Mouse (Mus musculus): ENCODE measurements around the gene Inpp5b. TPM values are rescaled to one million over a fixed set of nuclear protein-coding genes. Genes with fewer than 3 reads are reported as not detected.
A peak's percentile ranks its signal among the peaks of the same experiment; 100 is the strongest.

The Inpp5b gene
- polyA plus RNA-seq, 1 experiment from 2014 or later = 34.1 TPM

GRCm38 (mm10) chr4:124783937-124784336 is 42.3 kb downstream of the Inpp5b start:
- WGBS = 89% methylated on average over 8 of the region's 8 CpGs
- ATAC-seq (replicated peaks; ENCODE audit: low FRiP score) (no peak), DNase-seq (ENCODE audit: low spot score) (no peak)
- Histone ChIP-seq H3K27ac (ENCODE audit: low read depth, low read length) (no peak overlapping the region), H3K9me3 (ENCODE audit: control insufficient read depth, low read length) (no peaks in the 10 kb centered on the region), H3K9ac (ENCODE audit: low read length) (no peak overlapping the region), H3K4me3 (ENCODE audit: low read depth, low read length) (no peak overlapping the region), H3K4me1 (replicated peaks; ENCODE audit: control insufficient read depth, insufficient read depth, low read length) (no peaks in the 10 kb centered on the region), H3K36me3 (ENCODE audit: control insufficient read depth, insufficient read depth, low read length) (peaks cover 2% of the 10 kb centered on the region; the same call in 1 of the 2 replicates), H3K27me3 (ENCODE audit: control insufficient read depth, insufficient read depth, low read length) (no peaks in the 10 kb centered on the region), H3K4me2 (ENCODE audit: low read depth, low read length, severe bottlenecking) (no peak overlapping the region)

DNA sequence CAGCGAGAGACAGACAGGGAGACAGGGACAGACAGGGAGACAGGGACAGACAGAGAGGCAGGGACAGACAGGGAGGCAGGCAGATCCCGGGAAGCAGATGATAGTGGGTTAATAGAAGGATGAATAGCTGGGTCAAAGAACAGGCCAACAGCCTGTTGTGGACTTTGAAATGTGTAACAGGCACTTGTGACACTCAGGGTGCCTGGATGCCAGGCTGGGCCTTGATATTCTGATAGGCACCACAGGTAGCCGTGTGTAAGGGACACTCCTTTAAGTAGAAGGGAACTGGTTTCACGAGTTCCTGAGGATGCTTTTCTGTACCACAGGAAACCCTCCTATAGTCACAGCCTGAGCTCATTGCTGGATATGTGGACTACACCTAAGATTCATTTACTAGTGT is 48.4 kb downstream of the Inpp5b start:
- 86% methylated on average over 4 of the region's 4 CpGs for WGBS
- DNase-seq (ENCODE audit: low spot score) (no peak), ATAC-seq (replicated peaks; ENCODE audit: low FRiP score) (no peak)
- Histone ChIP-seq H3K9me3 (ENCODE audit: control insufficient read depth, low read length) (no peaks in the 10 kb centered on the region), H3K27ac (ENCODE audit: low read depth, low read length) (no peak overlapping the region), H3K4me1 (replicated peaks; ENCODE audit: control insufficient read depth, insufficient read depth, low read length) (no peaks in the 10 kb centered on the region), H3K27me3 (ENCODE audit: control insufficient read depth, insufficient read depth, low read length) (no peaks in the 10 kb centered on the region), H3K9ac (ENCODE audit: low read length) (no peak overlapping the region), H3K4me2 (ENCODE audit: low read depth, low read length, severe bottlenecking) (no peak overlapping the region), H3K4me3 (ENCODE audit: low read depth, low read length) (no peak overlapping the region), H3K36me3 (ENCODE audit: control insufficient read depth, insufficient read depth, low read length) (no peaks in the 10 kb centered on the region; the same call in 1 of the 2 replicates)

DNA sequence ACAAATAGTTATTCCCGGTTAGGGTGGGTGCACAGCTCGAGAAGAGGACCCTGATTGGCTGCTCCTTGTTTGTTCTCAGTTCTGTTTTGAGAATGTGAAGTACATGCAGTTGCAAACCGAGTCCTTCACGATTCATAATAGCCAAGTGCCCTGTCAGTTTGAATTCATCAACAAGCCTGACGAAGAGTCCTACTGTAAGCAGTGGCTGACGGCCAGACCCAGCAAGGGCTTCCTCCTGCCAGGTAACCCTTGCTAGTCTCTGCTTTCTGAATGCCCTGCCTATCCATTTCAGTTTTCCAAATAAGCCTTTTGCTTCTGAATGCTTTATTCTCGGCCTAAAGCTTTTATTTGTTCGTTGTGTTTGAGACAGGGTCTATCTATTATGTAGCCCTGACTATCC is 50.5 kb downstream of the Inpp5b start:
- Histone ChIP-seq H3K36me3 (ENCODE audit: control insufficient read depth, insufficient read depth, low read length) (no peaks in the 10 kb centered on the region; the same call in 1 of the 2 replicates), H3K4me1 (replicated peaks; ENCODE audit: control insufficient read depth, insufficient read depth, low read length) (no peaks in the 10 kb centered on the region), H3K4me3 (ENCODE audit: low read depth, low read length) (no peak overlapping the region), H3K9ac (ENCODE audit: low read length) (no peak overlapping the region), H3K27me3 (ENCODE audit: control insufficient read depth, insufficient read depth, low read length) (no peaks in the 10 kb centered on the region), H3K27ac (ENCODE audit: low read depth, low read length) (no peak overlapping the region), H3K9me3 (ENCODE audit: control insufficient read depth, low read length) (no peaks in the 10 kb centered on the region), H3K4me2 (ENCODE audit: low read depth, low read length, severe bottlenecking) (no peak overlapping the region)
- ATAC-seq (replicated peaks; ENCODE audit: low FRiP score) (no peak), DNase-seq (ENCODE audit: low spot score) (no peak)
- 91% methylated on average over 8 of the region's 8 CpGs for WGBS

DNA sequence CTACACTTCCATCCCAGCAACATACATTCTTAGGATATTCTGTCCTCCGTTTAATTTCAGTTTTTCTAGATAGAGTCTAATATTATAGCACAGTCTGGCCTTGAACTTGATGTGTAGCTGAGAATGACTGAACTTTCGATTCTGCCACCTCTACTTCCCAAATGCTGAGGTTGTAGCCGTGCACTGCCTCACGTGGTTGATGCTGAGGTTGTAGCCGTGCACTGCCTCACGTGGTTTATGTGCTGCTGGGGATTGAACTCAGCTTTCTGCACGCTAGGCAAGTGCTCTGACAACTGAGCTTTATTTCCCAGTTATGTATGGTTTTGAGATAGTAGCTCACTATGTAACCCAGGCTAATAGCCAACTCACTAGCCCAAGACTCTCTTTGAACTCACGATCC is 54.5 kb downstream of the Inpp5b start:
- Histone ChIP-seq H3K36me3 (ENCODE audit: control insufficient read depth, insufficient read depth, low read length) (no peaks in the 10 kb centered on the region; the same call in 1 of the 2 replicates), H3K27me3 (ENCODE audit: control insufficient read depth, insufficient read depth, low read length) (no peaks in the 10 kb centered on the region), H3K27ac (ENCODE audit: low read depth, low read length) (no peak overlapping the region)

GRCm38 (mm10) chr4:124796913-124797312 is 55.3 kb downstream of the Inpp5b start:
- Histone ChIP-seq H3K4me2 (ENCODE audit: low read depth, low read length, severe bottlenecking) (no peak overlapping the region), H3K4me3 (ENCODE audit: low read depth, low read length) (no peak overlapping the region), H3K27me3 (ENCODE audit: control insufficient read depth, insufficient read depth, low read length) (no peaks in the 10 kb centered on the region), H3K36me3 (ENCODE audit: control insufficient read depth, insufficient read depth, low read length) (no peaks in the 10 kb centered on the region; the same call in 1 of the 2 replicates), H3K9me3 (ENCODE audit: control insufficient read depth, low read length) (no peaks in the 10 kb centered on the region), H3K27ac (ENCODE audit: low read depth, low read length) (no peak overlapping the region), H3K9ac (ENCODE audit: low read length) (no peak overlapping the region), H3K4me1 (replicated peaks; ENCODE audit: control insufficient read depth, insufficient read depth, low read length) (no peaks in the 10 kb centered on the region)
- DNase-seq (ENCODE audit: low spot score) (no peak), ATAC-seq (replicated peaks; ENCODE audit: low FRiP score) (no peak)
- 92% methylated on average over 2 of the region's 2 CpGs for WGBS

More for the DNA sequence above, 54.5 kb downstream of the Inpp5b start:
- Histone ChIP-seq H3K9me3 (ENCODE audit: control insufficient read depth, low read length) (no peaks in the 10 kb centered on the region), H3K4me2 (ENCODE audit: low read depth, low read length, severe bottlenecking) (no peak overlapping the region), H3K4me3 (ENCODE audit: low read depth, low read length) (no peak overlapping the region), H3K4me1 (replicated peaks; ENCODE audit: control insufficient read depth, insufficient read depth, low read length) (no peaks in the 10 kb centered on the region), H3K9ac (ENCODE audit: low read length) (no peak overlapping the region)
- ATAC-seq (replicated peaks; ENCODE audit: low FRiP score) = no peak
- WGBS = 91% methylated on average over 8 of the region's 8 CpGs
- no peak for DNase-seq (ENCODE audit: low spot score)

- H3K9ac ChIP-seq (ENCODE audit: low read length) = peak within 1 kb of the TSS; percentile 96
- H3K36me3 ChIP-seq (ENCODE audit: control insufficient read depth, insufficient read depth, low read length) = no peaks in the 10 kb centered on the region; the same call in 1 of the 2 replicates
- H3K27me3 ChIP-seq (ENCODE audit: control insufficient read depth, insufficient read depth, low read length) = no peaks in the 10 kb centered on the region
- H3K27ac ChIP-seq (ENCODE audit: low read depth, low read length) = peak within 1 kb of the TSS; percentile 94
- H3K9me3 ChIP-seq (ENCODE audit: control insufficient read depth, low read length) = no peaks in the 10 kb centered on the region
- 3% methylated on average over 21 of the region's 21 CpGs for WGBS
- H3K4me3 ChIP-seq (ENCODE audit: low read depth, low read length) = peak within 1 kb of the TSS; percentile 72
- ATAC-seq (replicated peaks; ENCODE audit: low FRiP score) (peak; percentile 72), DNase-seq (ENCODE audit: low spot score) (peak; percentile 93)
- peak within 1 kb of the TSS; percentile 82 for H3K4me2 ChIP-seq (ENCODE audit: low read depth, low read length, severe bottlenecking)
- H3K4me1 ChIP-seq (replicated peaks; ENCODE audit: control insufficient read depth, insufficient read depth, low read length) = no peaks in the 10 kb centered on the region; the same call in 1 of the 2 replicates
Observed at GRCm38 (mm10) chr4:124801552-124802308, 60.1 kb downstream of the Inpp5b start, which contains the start of gene Mtf1. Mtf1 (plus strand) TSS chr4:124802104.

GRCm38 (mm10) chr4:124802309-124803260 is 60.9 kb downstream of the Inpp5b start:
- ATAC-seq (replicated peaks; ENCODE audit: low FRiP score) (peak; percentile 99), DNase-seq (ENCODE audit: low spot score) (peak; percentile 97)
- H3K9ac ChIP-seq (ENCODE audit: low read length) = peak overlapping the region; percentile 96
- peak overlapping the region; percentile 72 for H3K4me3 ChIP-seq (ENCODE audit: low read depth, low read length)
- no peaks in the 10 kb centered on the region; the same call in 1 of the 2 replicates for H3K36me3 ChIP-seq (ENCODE audit: control insufficient read depth, insufficient read depth, low read length)
- H3K27ac ChIP-seq (ENCODE audit: low read depth, low read length) = peak overlapping the region; percentile 94
- no peaks in the 10 kb centered on the region for H3K27me3 ChIP-seq (ENCODE audit: control insufficient read depth, insufficient read depth, low read length)
- peak overlapping the region; percentile 82 for H3K4me2 ChIP-seq (ENCODE audit: low read depth, low read length, severe bottlenecking)
- no peaks in the 10 kb centered on the region; the same call in 1 of the 2 replicates for H3K4me1 ChIP-seq (replicated peaks; ENCODE audit: control insufficient read depth, insufficient read depth, low read length)
- WGBS = 2% methylated on average over 53 of the region's 53 CpGs
- H3K9me3 ChIP-seq (ENCODE audit: control insufficient read depth, low read length) = no peaks in the 10 kb centered on the region

- Histone ChIP-seq H3K4me2 (ENCODE audit: low read depth, low read length, severe bottlenecking) (peak overlapping the region; percentile 82), H3K4me1 (replicated peaks; ENCODE audit: control insufficient read depth, insufficient read depth, low read length) (no peaks in the 10 kb centered on the region; the same call in 1 of the 2 replicates), H3K27me3 (ENCODE audit: control insufficient read depth, insufficient read depth, low read length) (no peaks in the 10 kb centered on the region), H3K27ac (ENCODE audit: low read depth, low read length) (no peak overlapping the region), H3K9me3 (ENCODE audit: control insufficient read depth, low read length) (no peaks in the 10 kb centered on the region), H3K4me3 (ENCODE audit: low read depth, low read length) (peak overlapping the region; percentile 72; the same call in 1 of the 2 replicates), H3K9ac (ENCODE audit: low read length) (no peak overlapping the region; the same call in 1 of the 2 replicates), H3K36me3 (ENCODE audit: control insufficient read depth, insufficient read depth, low read length) (no peaks in the 10 kb centered on the region; the same call in 1 of the 2 replicates)
- DNase-seq (ENCODE audit: low spot score) = no peak
- 82% methylated on average over 6 of the region's 6 CpGs for whole genome bisulfite sequencing
- no peak for ATAC-seq (replicated peaks; ENCODE audit: low FRiP score)
Observed at GRCm38 (mm10) chr4:124803406-124803805, 61.8 kb downstream of the Inpp5b start.
